Mouse (Mus musculus): ENCODE measurements around the gene Dbp. TPM values are rescaled to one million over a fixed set of nuclear protein-coding genes. Genes with fewer than 3 reads are reported as not detected.

The Dbp gene
- total RNA-seq, 2 experiments from 2014 or later = 12.1 to 15.0 TPM

DNA sequence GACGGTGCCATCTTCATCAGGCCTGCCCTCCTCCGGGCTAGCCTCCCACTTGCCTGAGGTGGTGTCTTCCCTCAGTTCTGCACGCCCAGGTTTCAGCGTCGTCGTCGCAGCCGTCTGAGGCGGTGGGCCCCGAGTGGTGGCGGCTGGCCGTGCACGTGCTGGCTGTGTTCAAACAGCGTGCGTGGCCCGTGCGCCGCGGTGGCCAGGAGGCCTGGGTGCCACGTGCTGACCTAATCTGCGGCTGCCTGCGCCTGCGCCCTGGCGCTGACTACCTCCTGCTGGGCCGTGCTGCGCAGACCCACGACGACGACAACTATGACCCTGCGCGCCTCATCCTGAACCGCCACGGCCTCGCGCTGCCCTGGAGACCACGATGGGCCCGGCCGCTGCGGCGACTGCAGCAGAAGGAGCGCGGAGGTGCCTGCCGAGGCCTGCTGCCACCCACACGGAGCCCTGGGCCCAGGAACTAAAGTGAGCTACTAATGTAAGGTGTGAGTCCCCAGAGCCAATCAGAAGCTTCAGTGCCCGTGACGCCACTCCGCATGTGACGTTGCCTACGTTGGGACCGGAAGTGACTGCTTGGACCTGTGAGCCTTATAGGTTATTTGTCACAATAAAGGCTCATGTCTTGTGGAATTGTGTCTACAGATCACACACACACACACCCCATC lies 10.8 kb upstream of the Dbp start, which contains the start of gene Sec1:
Gene Sec1 (minus strand): TSS at position 482 of the 671 bp plus-strand sequence.
- no peak for DNase-seq

- DNase-seq = no peak
Observed at GRCm38 (mm10) chr7:45695098-45695497, 9.8 kb upstream of the Dbp start.

DNA sequence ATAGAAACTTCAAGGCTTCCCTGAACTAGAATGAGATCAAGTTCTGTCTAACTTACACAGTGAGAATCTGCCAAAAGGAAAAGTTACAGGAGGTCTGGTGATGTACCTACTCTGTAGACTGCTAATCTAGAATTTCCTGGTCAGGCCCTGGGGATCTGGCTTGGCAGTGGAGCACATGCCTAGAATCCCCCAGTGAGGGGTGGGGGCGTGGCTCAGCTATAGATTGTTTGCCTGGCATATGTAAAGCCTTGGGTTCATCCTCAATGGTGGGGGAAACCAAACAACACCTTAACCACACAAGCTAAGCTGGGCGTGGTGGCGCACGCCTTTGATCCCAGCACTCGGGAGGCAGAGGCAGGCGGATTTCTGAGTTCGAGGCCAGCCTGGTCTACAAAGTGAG lies 7.0 kb upstream of the Dbp start:
- DNase-seq = no peak

GRCm38 (mm10) chr7:45699523-45700141 lies 5.3 kb upstream of the Dbp start, which contains the start of gene Car11:
Gene Car11, plus strand, starts transcription at chr7:45699843.
- no peak for DNase-seq

DNA sequence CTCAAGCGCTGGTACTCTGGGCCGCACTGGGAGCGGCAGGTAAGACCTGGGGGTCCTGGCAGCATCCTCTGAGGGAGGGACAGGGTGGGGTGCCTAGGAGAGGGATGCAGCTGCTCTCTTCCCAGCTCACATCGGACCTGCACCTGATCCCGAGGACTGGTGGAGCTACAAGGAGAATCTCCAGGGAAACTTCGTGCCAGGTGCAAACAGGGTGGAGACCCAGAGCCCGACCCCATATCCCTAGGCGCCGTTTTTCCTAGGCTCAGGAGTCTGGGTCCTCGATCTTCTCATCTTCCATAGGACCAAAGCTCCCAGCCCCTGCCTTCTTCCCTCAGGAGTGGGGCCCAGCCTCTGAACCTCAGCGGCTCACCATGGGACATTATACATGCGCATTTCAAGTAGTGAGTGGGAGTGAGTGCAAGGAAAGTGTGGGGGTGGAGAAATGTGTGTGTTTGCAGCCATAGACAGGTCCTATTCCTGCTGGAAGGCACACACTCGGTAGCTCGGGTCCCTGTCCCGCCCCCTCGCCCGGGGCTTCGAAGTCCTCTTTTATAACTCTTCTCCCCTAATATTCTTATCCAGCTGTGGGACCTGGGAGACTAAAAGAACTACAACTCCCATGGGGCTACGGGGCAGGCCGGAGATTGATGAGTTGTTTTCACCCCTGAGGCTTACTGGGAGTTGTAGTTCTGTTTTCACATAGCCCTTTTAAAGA lies 4.4 kb upstream of the Dbp start:
- DNase-seq = peak; percentile 90 to 92

DNA sequence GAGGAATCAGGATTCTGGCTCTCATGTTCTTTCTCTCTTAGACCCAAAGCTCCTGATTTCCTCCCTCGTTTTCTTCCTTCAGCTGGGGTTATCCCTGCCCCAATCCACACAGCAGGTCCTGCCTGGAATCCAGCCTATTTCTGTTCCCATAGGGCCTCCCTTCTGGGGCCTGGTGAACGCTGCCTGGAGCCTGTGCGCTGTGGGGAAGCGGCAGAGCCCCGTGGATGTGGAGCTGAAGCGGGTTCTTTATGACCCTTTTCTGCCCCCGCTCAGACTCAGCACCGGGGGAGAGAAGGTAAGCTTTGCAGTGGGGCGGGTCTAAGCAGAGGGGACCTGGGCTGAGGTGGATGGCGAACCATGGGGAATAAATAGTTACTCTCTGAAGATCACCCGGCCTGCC lies 3.8 kb upstream of the Dbp start:
- no peak for DNase-seq

- DNase-seq = no peak
Observed at GRCm38 (mm10) chr7:45701607-45702006, 3.3 kb upstream of the Dbp start.

DNA sequence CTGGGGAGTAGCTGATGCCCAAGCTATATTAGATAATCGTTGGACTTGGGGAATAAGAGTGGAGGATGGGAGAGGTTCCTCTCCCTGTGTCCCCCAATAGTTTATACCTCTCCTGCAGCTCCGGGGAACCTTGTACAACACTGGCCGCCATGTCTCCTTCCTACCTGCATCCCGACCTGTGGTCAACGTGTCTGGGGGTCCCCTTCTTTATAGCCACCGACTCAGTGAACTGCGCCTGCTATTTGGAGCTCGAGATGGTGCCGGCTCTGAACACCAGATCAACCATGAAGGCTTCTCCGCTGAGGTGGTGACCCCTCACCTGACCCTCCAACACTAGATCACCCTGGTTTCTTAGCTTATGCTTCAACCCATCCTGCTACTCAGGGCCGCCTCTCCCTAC lies 2.6 kb upstream of the Dbp start:
- DNase-seq = no peak

GRCm38 (mm10) chr7:45702809-45703520 lies 1.9 kb upstream of the Dbp start:
- no peak for DNase-seq

DNA sequence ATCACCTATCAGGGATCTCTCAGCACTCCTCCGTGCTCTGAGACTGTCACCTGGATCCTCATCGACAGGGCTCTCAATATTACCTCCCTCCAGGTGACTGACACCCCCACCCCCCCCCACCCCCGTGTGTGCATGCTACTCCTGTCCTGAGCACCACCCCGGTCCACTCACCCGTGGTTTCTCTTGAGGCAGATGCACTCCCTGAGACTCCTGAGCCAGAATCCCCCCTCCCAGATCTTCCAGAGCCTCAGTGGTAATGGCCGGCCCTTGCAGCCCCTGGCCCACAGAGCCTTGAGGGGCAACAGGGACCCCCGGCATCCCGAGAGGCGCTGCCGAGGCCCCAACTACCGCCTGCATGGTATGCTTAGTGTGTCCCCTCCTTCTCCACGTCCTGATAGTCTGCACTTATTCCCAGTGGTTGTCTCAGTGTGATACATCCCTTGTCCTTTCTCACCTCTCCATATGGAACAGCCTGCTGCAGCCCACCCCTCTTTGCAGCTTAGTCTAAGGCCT lies 1.3 kb upstream of the Dbp start:
- no peak for DNase-seq

DNA sequence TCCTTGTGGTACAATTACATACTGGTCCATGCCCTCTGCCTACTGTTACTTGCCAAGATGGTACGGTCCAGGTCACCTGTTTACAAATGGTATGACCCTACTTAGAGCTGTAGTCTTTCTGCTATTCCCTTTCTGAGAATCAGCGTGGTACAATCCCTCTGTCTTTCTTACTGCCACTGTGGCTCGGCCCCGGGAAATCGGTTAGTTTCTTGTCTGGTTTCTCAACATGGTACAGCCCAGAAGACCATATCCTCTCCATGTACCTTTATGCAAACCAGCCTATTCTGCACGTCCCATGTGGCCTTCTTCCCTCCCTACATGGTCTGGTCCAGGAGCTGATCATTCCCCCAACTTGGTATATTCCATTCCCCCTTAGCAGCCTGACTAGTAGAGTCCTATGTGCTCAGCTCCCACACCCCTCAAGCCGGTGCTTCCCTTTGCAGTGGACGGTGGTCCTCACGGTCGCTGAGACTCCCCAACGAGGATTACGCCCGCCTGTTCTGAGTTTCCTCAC lies 785 bp upstream of the Dbp start:
- DNase-seq = peak; percentile 66 to 71

GRCm38 (mm10) chr7:45705443-45705864 lies 566 bp downstream of the Dbp start:
- DNase-seq = peak in 1 of 2 experiments; percentile 37

GRCm38 (mm10) chr7:45705873-45706281 lies 989 bp downstream of the Dbp start:
- DNase-seq = peak; percentile 86 to 92

- peak; percentile 87 to 90 for DNase-seq
Observed at GRCm38 (mm10) chr7:45706721-45707241, 1.9 kb downstream of the Dbp start.

DNA sequence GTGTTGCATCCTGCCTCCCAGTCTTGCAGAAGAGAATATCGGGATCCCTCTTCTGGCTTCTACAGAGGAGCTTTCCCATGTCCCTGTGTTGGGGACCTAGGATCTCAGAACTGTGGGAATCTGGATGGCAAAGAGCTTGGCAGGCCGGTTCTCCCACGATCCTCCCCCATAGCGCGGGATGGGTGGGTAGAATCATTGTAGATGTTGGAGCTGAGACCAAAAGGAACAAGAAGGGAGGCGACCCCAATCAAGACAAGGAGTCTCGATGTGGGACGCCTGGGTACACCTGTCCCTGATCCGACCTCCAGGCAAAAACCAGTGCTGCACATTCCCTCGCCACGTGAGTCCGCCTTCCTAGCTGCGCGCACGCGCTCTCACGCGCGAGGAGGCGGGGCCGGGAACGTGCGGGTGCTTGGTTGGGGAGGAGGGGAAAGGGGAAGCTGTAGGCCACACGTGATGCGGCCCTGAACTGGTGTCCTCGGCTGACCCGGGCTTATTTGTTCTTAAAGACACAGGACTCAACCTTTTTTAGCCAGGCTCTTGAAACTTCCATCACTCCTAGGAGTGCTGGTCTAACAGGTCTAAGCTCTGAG lies 2.6 kb downstream of the Dbp start:
- DNase-seq = peak; percentile 98 to 99

DNA sequence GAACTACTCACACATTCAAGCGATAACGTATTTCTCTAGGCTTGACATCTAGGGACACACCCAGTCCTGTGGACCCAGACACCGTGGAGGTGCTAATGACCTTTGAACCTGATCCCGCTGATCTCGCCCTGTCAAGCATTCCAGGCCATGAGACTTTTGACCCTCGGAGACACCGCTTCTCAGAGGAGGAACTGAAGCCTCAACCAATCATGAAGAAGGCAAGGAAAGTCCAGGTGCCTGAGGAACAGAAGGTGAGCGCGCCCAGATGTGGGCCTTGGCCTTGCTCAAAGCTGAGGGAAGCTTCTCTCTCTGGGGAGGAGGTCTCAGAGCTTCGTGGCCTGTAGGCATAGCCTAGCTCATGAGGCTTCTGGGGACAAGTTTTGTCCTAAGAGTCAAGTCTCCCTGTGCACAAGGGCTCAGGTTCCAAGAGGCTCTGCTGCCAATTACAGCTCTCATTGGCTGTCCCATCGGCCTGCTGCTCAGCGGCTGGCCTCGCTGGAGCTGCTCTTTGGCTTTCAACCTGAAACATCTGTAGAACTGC lies 3.4 kb downstream of the Dbp start:
- DNase-seq = peak; percentile 58 to 64

- peak in 1 of 2 experiments; percentile 19 for DNase-seq
Observed at GRCm38 (mm10) chr7:45709036-45709435, 4.1 kb downstream of the Dbp start.

- DNase-seq = no peak
Observed at GRCm38 (mm10) chr7:45709677-45710355, 4.9 kb downstream of the Dbp start.

DNA sequence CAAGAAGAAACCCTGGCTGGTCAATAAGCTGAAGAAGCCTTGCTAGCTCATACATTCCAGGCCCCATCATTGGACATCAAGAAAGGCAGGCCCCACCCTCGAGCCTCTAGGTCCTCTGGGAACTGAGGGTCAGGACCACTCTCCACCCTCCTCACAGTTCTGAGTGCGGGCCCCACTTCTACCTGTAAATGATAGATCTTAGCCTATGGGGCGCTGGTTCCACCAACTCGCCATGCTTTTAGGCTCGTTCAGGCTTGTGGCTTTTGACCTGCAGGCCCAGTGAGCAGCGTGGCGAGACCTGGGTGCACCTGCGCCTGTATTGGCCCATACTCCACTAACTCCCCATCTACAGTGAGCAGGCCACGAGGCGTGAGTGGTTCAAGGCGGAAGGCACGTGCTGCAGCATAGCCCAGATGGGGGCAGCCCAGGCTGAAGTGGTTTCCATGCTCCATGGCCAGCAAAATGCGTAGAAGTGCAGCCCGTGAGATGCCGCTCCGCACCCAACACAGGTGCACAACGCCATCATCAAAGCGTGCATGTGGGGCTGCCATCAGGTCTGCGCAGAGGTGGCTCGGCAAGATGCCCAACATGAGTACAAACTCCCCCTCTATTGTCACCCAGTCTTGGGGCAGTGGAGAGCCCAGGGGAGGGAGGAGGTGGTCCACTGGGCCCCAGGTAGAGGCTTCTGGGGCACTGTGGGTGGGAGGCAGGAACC lies 5.7 kb downstream of the Dbp start:
- DNase-seq = no peak
